Mouse (Mus musculus) liver, adult 2 months (tissue): Measurements from ENCODE around the gene Rsrc1.

Experiments
- CTCF ChIP-seq: fragments of 200-500 bp; IDR thresholded peaks from 2 replicates; pipeline ENCODE4 v1.5.1; 2011; ENCODE audit warnings: low read depth, low read length, control low read depth
- POLR2A ChIP-seq: fragments of 200-500 bp; IDR thresholded peaks from 2 replicates; pipeline ENCODE4 v1.6.1; 2011; ENCODE audit warnings: low read length, control low read depth; ENCODE audit not compliant: insufficient read depth; ENCODE audit errors: extremely low read depth

GRCm38 (mm10) chr3:66979491-66979890 lies 1.7 kb upstream of the Rsrc1 start:
- no peak for TF ChIP-seq POLR2A
- no peak for TF ChIP-seq CTCF
